Mouse (Mus musculus): ENCODE results near the gene Amdhd1. TPM values are rescaled to one million over a fixed set of nuclear protein-coding genes. Genes with fewer than 3 reads are reported as not detected.

The Amdhd1 gene
- polyA plus RNA-seq (2014; fragmentation: Illumina TruSeq; extraction: RNeasy Lipid Tissue Mini Kit (QIAGEN cat#74804); ENCODE audit: low read depth, low replicate concordance): 3.3 TPM

DNA sequence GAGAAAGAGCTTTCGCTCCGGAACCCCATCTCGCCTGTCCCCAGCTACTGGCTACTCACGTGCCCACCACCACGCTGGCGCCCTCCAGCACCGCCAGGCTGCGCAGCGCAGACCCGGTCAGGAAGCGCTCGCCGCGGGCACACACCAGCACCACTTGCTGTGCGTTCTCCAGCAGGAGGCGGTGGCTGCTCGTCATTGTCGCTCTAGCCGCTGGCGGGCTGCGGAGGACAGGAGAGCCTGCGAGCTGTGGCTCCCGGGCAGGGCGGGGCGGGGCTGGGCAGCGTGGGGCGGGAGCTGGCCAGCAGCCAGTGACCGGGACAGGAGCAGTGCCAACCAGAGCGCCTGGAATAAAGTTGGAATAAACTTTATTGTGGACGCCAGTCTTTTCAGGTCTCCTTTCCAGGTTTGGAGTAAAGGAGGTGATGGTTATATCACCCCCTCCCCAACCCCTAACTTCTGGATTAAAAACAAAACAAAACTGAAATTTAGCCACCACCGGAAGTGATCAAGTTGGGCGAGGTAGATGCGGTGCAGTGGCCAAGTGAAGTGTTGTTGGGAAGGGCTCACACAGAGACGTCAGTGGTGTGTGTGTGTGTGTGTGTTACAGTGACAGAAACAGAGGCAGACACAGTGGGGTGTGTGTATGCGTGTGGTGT lies at the start of gene Amdhd1:
Gene Amdhd1 (minus strand): TSS at position 259 of the 656 bp plus-strand sequence.

DNA sequence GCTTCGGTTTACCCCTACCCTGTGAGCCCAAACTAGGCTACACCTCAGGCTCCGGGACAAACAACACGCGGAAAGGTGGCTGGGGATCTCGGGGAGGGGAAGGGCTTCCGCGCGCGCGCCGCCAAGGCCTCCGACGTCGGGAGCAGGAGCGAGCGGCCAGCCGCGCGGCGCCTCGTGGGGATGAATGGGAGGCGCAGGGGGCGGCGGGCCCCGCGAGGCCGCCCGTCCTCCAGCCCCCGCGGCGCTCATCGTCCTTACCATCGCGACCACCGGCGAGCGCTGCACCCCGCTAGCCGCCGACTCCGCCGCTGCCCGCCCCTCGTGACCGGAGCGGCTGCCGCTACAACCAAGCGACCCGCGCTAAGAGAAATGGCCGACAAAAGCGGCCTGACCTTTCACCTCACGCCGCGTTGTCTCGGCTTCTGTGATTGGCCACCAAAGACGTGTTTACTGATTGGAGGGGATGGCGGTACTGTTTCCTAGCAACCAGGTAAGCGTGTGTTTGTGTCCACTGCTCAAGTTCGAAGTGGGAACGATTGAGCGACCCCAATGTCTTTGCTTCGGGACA lies 49.5 kb upstream of the Amdhd1 start, which contains the start of gene Snrpf:
Gene Snrpf (minus strand): TSS at position 426 of the 568 bp plus-strand sequence.

DNA sequence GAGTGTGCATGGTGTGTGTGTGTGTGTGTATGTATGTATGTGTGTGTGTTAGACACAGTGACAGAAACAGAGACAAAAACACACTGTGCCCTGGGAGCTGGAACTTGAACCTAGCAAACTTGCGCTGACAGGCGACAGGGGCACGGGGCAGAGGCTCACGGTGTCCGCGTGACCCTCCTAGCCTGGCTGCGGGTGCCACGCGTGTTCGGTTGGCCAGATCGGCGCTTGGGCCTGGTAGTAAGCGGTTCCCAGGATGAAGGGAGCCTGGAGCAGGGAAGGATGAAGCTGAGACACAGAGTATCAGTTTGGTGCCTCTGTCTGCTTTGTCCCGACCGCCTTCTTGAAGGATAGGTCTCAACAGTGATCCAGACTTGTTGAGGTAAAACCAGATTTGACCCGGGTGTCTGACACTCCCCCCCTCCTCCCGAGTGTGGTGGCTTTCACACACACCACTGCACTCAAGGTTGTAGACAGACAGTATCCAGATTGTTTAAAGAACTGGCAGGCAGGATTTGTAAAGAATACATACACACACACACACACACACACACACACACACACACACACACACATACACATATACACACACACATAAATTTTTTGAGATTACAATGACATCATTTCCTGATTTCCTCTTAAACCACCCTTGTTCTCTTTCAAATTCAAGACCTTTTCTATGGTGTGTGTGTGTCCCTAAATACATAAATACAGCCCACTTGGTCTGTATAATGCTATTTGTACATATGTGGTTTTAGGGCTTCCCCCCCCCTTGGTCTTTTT lies 788 bp upstream of the Amdhd1 start, which contains the start of gene Ccdc38:
Gene Ccdc38 (plus strand): TSS at position 202 of the 780 bp plus-strand sequence.

DNA sequence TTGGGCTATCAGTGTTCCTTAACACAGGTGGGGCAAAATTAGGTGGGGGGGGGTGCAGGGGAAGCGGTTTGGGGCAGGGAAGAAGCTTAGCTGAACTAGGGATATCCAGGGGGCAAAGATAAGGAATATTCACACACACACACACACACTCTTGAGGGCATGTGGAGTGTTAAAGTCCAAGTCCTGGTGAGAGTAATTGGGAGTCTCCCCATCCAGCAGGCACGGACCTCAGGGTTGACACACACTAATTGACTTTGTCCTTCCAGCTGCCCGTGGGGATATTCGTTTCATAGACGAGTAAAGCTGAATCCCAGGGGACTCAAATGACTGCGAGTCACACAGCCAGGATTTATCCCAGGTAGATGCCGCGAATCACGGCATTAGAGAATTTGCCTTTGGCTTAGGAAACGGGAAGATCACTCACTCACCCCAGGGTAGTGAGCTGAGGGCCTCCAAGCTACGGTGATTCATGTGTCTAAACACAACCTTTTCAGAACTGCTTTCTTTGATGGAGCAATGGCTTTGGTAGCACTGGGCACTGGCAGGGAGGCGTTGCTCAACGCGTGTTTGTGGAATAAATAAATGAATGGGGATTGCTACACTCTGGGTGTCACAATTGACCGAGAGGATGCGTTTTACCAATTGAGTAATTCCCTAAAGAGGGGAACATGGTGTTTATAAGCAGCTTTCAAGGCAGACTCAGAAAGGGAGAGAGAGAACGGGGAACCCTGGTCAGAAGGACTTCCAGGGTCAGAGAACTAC lies 51.6 kb downstream of the Amdhd1 start, which contains the start of gene Hal:
Gene Hal (plus strand): TSS at position 703 of the 762 bp plus-strand sequence.

Other genes starting within 250 kb of the Amdhd1 start
- gene Elk3, start 228.9 kb downstream of the Amdhd1 start, polyA plus RNA-seq (2014; fragmentation: Illumina TruSeq; extraction: RNeasy Lipid Tissue Mini Kit (QIAGEN cat#74804); ENCODE audit: low read depth, low replicate concordance): 20.2 TPM
- gene Lta4h, start 86.6 kb downstream of the Amdhd1 start, polyA plus RNA-seq (2014; fragmentation: Illumina TruSeq; extraction: RNeasy Lipid Tissue Mini Kit (QIAGEN cat#74804); ENCODE audit: low read depth, low replicate concordance): 46.7 TPM
- gene Hal, start 51.3 kb downstream of the Amdhd1 start, polyA plus RNA-seq (2014; fragmentation: Illumina TruSeq; extraction: RNeasy Lipid Tissue Mini Kit (QIAGEN cat#74804); ENCODE audit: low read depth, low replicate concordance): not detected
- 0.32 TPM for gene Ccdc38, start 599 bp upstream of the Amdhd1 start, polyA plus RNA-seq (2014; fragmentation: Illumina TruSeq; extraction: RNeasy Lipid Tissue Mini Kit (QIAGEN cat#74804); ENCODE audit: low read depth, low replicate concordance)
- gene Snrpf, start 49.7 kb upstream of the Amdhd1 start, polyA plus RNA-seq (2014; fragmentation: Illumina TruSeq; extraction: RNeasy Lipid Tissue Mini Kit (QIAGEN cat#74804); ENCODE audit: low read depth, low replicate concordance): 34.2 TPM
- 126 TPM for gene Ntn4, start 100.6 kb upstream of the Amdhd1 start, polyA plus RNA-seq (2014; fragmentation: Illumina TruSeq; extraction: RNeasy Lipid Tissue Mini Kit (QIAGEN cat#74804); ENCODE audit: low read depth, low replicate concordance)